Mouse (Mus musculus) megakaryocyte, embryonic 14.5 days (primary cell): ENCODE data around the gene Rnasek. TPM values are rescaled to one million over a fixed set of nuclear protein-coding genes. Genes with fewer than 3 reads are reported as not detected.

Source experiments
- H3K27me3 ChIP-seq: replicated peaks from 2 replicates; pipeline ENCODE3; 2012; ENCODE audit warnings: inconsistent platforms
- H3K36me3 ChIP-seq: replicated peaks from 2 replicates; pipeline ENCODE3; 2012; ENCODE audit warnings: low read length, inconsistent platforms, mixed read lengths
- H3K4me1 ChIP-seq: 2 replicates; pipeline ENCODE4 v1.6.1; 2012; ENCODE audit warnings: inconsistent platforms
- H3K4me3 ChIP-seq: replicated peaks from 2 replicates; pipeline ENCODE3; 2012; ENCODE audit warnings: moderate library complexity, mild to moderate bottlenecking, inconsistent platforms
- H3K9me3 ChIP-seq: 2 replicates; pipeline ENCODE4 v1.6.1; 2012; ENCODE audit warnings: inconsistent platforms
- FLI1 ChIP-seq: IDR thresholded peaks from 2 replicates; pipeline ENCODE4 v1.6.1; 2012; ENCODE audit warnings: low read length, inconsistent platforms, mixed read lengths
- GATA1 ChIP-seq: IDR thresholded peaks from 3 replicates; pipeline ENCODE4 v1.6.1; 2012; ENCODE audit warnings: mixed read lengths, low read length, inconsistent platforms, borderline replicate concordance
- polyA plus RNA-seq: library from polyadenylated mRNA; stranded (reverse); fragments of >175 nt; gene quantifications from 2 replicates; pipeline ENCODE4 v1.2.3, GENCODE M21; 2012; ENCODE audit warnings: low replicate concordance; ENCODE audit not compliant: insufficient read depth

The Rnasek gene
- polyA plus RNA-seq, 1 experiment = 1,064 TPM

- Histone ChIP-seq H3K4me1 (peaks cover 68% of the 10 kb centered on the region), H3K36me3 (peaks cover 64% of the 10 kb centered on the region), H3K9me3 (no peaks in the 10 kb centered on the region), H3K4me3 (peak overlapping the region; percentile 99), H3K27me3 (no peaks in the 10 kb centered on the region)
- no peak for TF ChIP-seq GATA1
- no peak for TF ChIP-seq FLI1
Measured at GRCm38 (mm10) chr11:70238591-70239440, 826 bp downstream of the Rnasek start.

GRCm38 (mm10) chr11:70237457-70238167 lies 2.0 kb downstream of the Rnasek start, which contains the start of gene 0610010K14Rik:
TSS of gene 0610010K14Rik (minus strand) at chr11:70237914.
- Histone ChIP-seq H3K4me3 (peak within 1 kb of the TSS; percentile 99), H3K36me3 (peaks cover 55% of the 10 kb centered on the region), H3K4me1 (peaks cover 76% of the 10 kb centered on the region), H3K9me3 (no peaks in the 10 kb centered on the region), H3K27me3 (no peaks in the 10 kb centered on the region)
- no peak for TF ChIP-seq GATA1
- TF ChIP-seq FLI1 = peak; percentile 79; the same call in 1 of the 2 replicates

- Histone ChIP-seq H3K9me3 (no peaks in the 10 kb centered on the region), H3K4me1 (peaks cover 71% of the 10 kb centered on the region), H3K36me3 (peaks cover 46% of the 10 kb centered on the region), H3K27me3 (no peaks in the 10 kb centered on the region), H3K4me3 (peak overlapping the region; percentile 99)
- TF ChIP-seq FLI1 = no peak
Measured at GRCm38 (mm10) chr11:70236717-70237116, 2.9 kb downstream of the Rnasek start.

- no peak for TF ChIP-seq FLI1
- no peak for TF ChIP-seq GATA1
- peaks cover 66% of the 10 kb centered on the region for H3K4me1 ChIP-seq
- H3K9me3 ChIP-seq = no peaks in the 10 kb centered on the region
- peak overlapping the region; percentile 51 for H3K4me3 ChIP-seq
- peaks cover 42% of the 10 kb centered on the region for H3K36me3 ChIP-seq
- peaks cover under 1% of the 10 kb centered on the region for H3K27me3 ChIP-seq
Measured at GRCm38 (mm10) chr11:70235254-70235900, 4.3 kb downstream of the Rnasek start.

GRCm38 (mm10) chr11:70234497-70234896 lies 5.1 kb downstream of the Rnasek start:
- TF ChIP-seq FLI1 = no peak
- no peak for TF ChIP-seq GATA1
- H3K9me3 ChIP-seq = no peaks in the 10 kb centered on the region
- H3K4me1 ChIP-seq = peaks cover 70% of the 10 kb centered on the region
- H3K36me3 ChIP-seq = peaks cover 42% of the 10 kb centered on the region
- peaks cover 9% of the 10 kb centered on the region for H3K27me3 ChIP-seq
- H3K4me3 ChIP-seq = peak overlapping the region; percentile 62

- H3K36me3 ChIP-seq = peaks cover 42% of the 10 kb centered on the region
- TF ChIP-seq FLI1 (no peak), GATA1 (no peak)
- peaks cover 13% of the 10 kb centered on the region for H3K27me3 ChIP-seq
- peak overlapping the region; percentile 38 for H3K4me3 ChIP-seq
- peaks cover 75% of the 10 kb centered on the region for H3K4me1 ChIP-seq
- H3K9me3 ChIP-seq = no peaks in the 10 kb centered on the region
Measured at GRCm38 (mm10) chr11:70234037-70234436, 5.6 kb downstream of the Rnasek start.

- H3K4me1 ChIP-seq = peaks cover 81% of the 10 kb centered on the region
- H3K27me3 ChIP-seq = peaks cover 23% of the 10 kb centered on the region
- TF ChIP-seq FLI1 (no peak), GATA1 (no peak)
- H3K36me3 ChIP-seq = peaks cover 32% of the 10 kb centered on the region
- H3K9me3 ChIP-seq = no peaks in the 10 kb centered on the region
- H3K4me3 ChIP-seq = no peak overlapping the region
Measured at GRCm38 (mm10) chr11:70233016-70233415, 6.6 kb downstream of the Rnasek start.

- Histone ChIP-seq H3K4me1 (peaks cover 85% of the 10 kb centered on the region), H3K4me3 (no peak overlapping the region)
- TF ChIP-seq FLI1 (no peak), GATA1 (no peak)
Measured at GRCm38 (mm10) chr11:70232546-70232945, 7.1 kb downstream of the Rnasek start.

GRCm38 (mm10) chr11:70230239-70230727 lies 9.4 kb downstream of the Rnasek start:
- H3K27me3 ChIP-seq = peaks cover 28% of the 10 kb centered on the region
- TF ChIP-seq GATA1 (no peak), FLI1 (no peak)
- H3K9me3 ChIP-seq = no peaks in the 10 kb centered on the region
- H3K36me3 ChIP-seq = peaks cover 14% of the 10 kb centered on the region
- H3K4me1 ChIP-seq = peaks cover 82% of the 10 kb centered on the region
- peak overlapping the region; percentile 89 for H3K4me3 ChIP-seq

More at GRCm38 (mm10) chr11:70232546-70232945, 7.1 kb downstream of the Rnasek start:
- Histone ChIP-seq H3K9me3 (no peaks in the 10 kb centered on the region), H3K36me3 (peaks cover 29% of the 10 kb centered on the region), H3K27me3 (peaks cover 23% of the 10 kb centered on the region)

GRCm38 (mm10) chr11:70229260-70230010 lies 10.2 kb downstream of the Rnasek start, which contains the start of gene Bcl6b:
TSS of gene Bcl6b (minus strand) at chr11:70229798.
- H3K4me1 ChIP-seq = peaks cover 81% of the 10 kb centered on the region
- no peaks in the 10 kb centered on the region for H3K9me3 ChIP-seq
- peaks cover 5% of the 10 kb centered on the region for H3K36me3 ChIP-seq
- peaks cover 28% of the 10 kb centered on the region for H3K27me3 ChIP-seq
- TF ChIP-seq FLI1 (no peak), GATA1 (no peak)
- H3K4me3 ChIP-seq = peak within 1 kb of the TSS; percentile 89
